In the genomic region with DNA sequence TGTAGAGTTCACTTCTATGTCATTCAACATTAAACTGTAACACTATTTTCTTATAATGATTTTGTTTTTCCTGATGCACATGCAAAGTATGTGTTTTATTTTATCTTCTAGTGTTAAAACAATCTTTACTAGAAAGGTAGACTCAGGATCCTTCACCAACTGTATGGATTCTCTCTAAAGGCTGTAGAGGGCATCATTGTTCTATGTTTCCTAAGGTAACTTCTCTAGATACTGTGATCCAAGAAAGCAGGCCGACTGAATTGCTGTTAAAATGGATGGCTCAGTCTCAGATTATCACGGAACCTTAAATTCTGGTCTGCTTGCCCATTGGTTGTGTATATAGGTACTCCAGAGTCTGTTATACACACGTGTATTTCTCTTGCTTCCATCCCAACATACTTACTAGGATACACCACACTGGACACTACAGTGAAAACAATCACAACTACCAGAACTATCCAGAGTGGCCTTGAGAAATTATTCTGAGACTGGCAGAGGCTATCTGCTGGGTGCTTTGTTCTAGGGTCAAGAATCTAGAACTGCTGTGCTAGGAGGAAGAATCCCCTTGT, we compare ENCODE assay signal across 11 mouse cellular contexts. TPM values are rescaled to one million over a fixed set of nuclear protein-coding genes. Genes with fewer than 3 reads are reported as not detected.
DNase-seq lines count a peak whose midpoint lies in the region; ATAC-seq and TF ChIP-seq lines count a peak whose summit lies in the region.
"Had no signal": no experiment of that assay in that cellular context is flagged by ENCODE, and none has a peak within 500 bp of the region (broad histone marks: within the 10 kb centered on the region; RNA-seq: fewer than 3 reads in every experiment).

No protein-coding gene starts in this region.

- 0 out of 2 replicates have a peak overlapping the region, but pooled peaks have one; percentile 6 for H3K27ac ChIP-seq in gastrocnemius, adult 2 months
- no peak overlapping the region for H3K27ac ChIP-seq in lung, embryonic 14.5 days (ENCODE audit: low read depth)
- no peak overlapping the region for H3K27ac ChIP-seq in forebrain, postnatal 0 days (ENCODE audit: low read depth, low read length)
- H3K27ac ChIP-seq: limb, embryonic 12.5 days had no signal

- H3K36me3 ChIP-seq in lung, embryonic 14.5 days (ENCODE audit: insufficient read depth), result no peaks in the 10 kb centered on the region
- no peaks in the 10 kb centered on the region for H3K36me3 ChIP-seq in forebrain, postnatal 0 days (ENCODE audit: insufficient read depth)
- H3K36me3 ChIP-seq: limb, embryonic 12.5 days had no signal

- H3K9me3 ChIP-seq in lung, embryonic 14.5 days (ENCODE audit: low read depth, low read length), result no peaks in the 10 kb centered on the region
- no peaks in the 10 kb centered on the region for H3K9me3 ChIP-seq in forebrain, postnatal 0 days (ENCODE audit: low read length)
- H3K9me3 ChIP-seq: limb, embryonic 12.5 days had no signal

- WGBS in lung, embryonic 14.5 days, result 43% methylated on average over 3 of the region's 3 CpGs
- WGBS in forebrain, postnatal 0 days, result 44% methylated on average over 3 of the region's 3 CpGs

- no peak overlapping the region for H3K9ac ChIP-seq in lung, embryonic 14.5 days
- H3K9ac ChIP-seq in forebrain, postnatal 0 days, result no peak overlapping the region
- H3K9ac ChIP-seq: limb, embryonic 12.5 days had no signal

- H3K4me2 ChIP-seq in lung, embryonic 14.5 days, result no peak overlapping the region
- H3K4me2 ChIP-seq in forebrain, postnatal 0 days (ENCODE audit: low read depth), result no peak overlapping the region
- H3K4me2 ChIP-seq: limb, embryonic 12.5 days had no signal

- intact Hi-C loops in gastrocnemius, adult 2 months (cut with DNase I), result loop anchor here (2.0 to 5.0 kb wide), 4 partner anchors 70 to 1028 kb away; no protein-coding TSS in a partner anchor

- 0 out of 2 replicates have a peak, but pooled peaks have one; percentile 64 for ATAC-seq in lung, embryonic 14.5 days (ENCODE audit: insufficient read depth)
- peak; percentile 85 for ATAC-seq in forebrain, postnatal 0 days

- no peak for DNase-seq in gastrocnemius, adult 2 months
- DNase-seq in gastrocnemius, postnatal 4 days (ENCODE audit: low spot score in 2 of 2), result no peak
- DNase-seq in lung, embryonic 14.5 days, result peak; percentile 72
- no peak for DNase-seq in lung, postnatal 10 days
- DNase-seq in forebrain, postnatal 0 days, result peak; percentile 56
- peak; percentile 47 for DNase-seq in retina, postnatal 1 day
- DNase-seq in testis, postnatal 10 days (ENCODE audit: low spot score), result no peak
- DNase-seq in adrenal gland, postnatal 36 days, result no peak
- DNase-seq: adrenal gland, postnatal 14 days had no signal

- TF ChIP-seq CTCF in gastrocnemius, adult 2 months (IDR thresholded peaks at IDR 0.05), result peak; percentile 74
- TF ChIP-seq CTCF in lung, embryonic 14.5 days (IDR thresholded peaks at IDR 0.05; ENCODE audit: low read depth), result peak; percentile 48
- peak; percentile 70 for TF ChIP-seq CTCF in forebrain, postnatal 0 days (IDR thresholded peaks at IDR 0.05; ENCODE audit: low read depth)

- H3K27me3 ChIP-seq in lung, embryonic 14.5 days (ENCODE audit: insufficient read depth, low read length), result no peaks in the 10 kb centered on the region
- H3K27me3 ChIP-seq in forebrain, postnatal 0 days (ENCODE audit: insufficient read depth, low read length), result no peaks in the 10 kb centered on the region; the same call in 1 of the 2 replicates
- H3K27me3 ChIP-seq: limb, embryonic 12.5 days had no signal

- H3K4me3 ChIP-seq in gastrocnemius, adult 2 months, result no peak overlapping the region
- no peak overlapping the region for H3K4me3 ChIP-seq in lung, embryonic 14.5 days (ENCODE audit: low read depth, low read length)
- H3K4me3 ChIP-seq in forebrain, postnatal 0 days (ENCODE audit: low read depth, low read length), result no peak overlapping the region
- H3K4me3 ChIP-seq: erythroblast, embryonic 14.5 days; limb, embryonic 12.5 days had no signal

- no peaks in the 10 kb centered on the region; the same call in 1 of the 2 replicates for H3K4me1 ChIP-seq in lung, embryonic 14.5 days (ENCODE audit: insufficient read depth)
- H3K4me1 ChIP-seq in forebrain, postnatal 0 days (ENCODE audit: insufficient read depth), result no peaks in the 10 kb centered on the region

RNA-seq across cellular contexts. Expression of gene AL731706.1, which starts 23.2 kb away (rescaled TPM):
- total RNA-seq in gastrocnemius, adult 2 months (2021), result 10 to 100 TPM; 22.5 to 28.0 TPM
- 10 to 100 TPM; 12.6 to 14.9 TPM for total RNA-seq in gastrocnemius, postnatal 4 days (2021)
- 29.5 and 30.8 TPM in 2 replicates for polyA plus RNA-seq in lung, embryonic 14.5 days (2014; fragmentation: Nextera tagmentation; extraction: Ambion mirVana)
- total RNA-seq in forebrain, postnatal 0 days (2014; rRNA removed), result 4.0 and 12.3 TPM in 2 replicates
- polyA plus RNA-seq in forebrain, postnatal 0 days (2015; fragmentation: Nextera tagmentation; extraction: Ambion mirVana), result 17.6 and 19.3 TPM in 2 replicates
- 10 to 100 TPM; 14.3 to 23.6 TPM for total RNA-seq in adrenal gland, postnatal 36 days (2021)

RNA-seq across cellular contexts. Expression of gene Mkks, which starts 23.2 kb away (rescaled TPM):
- total RNA-seq in gastrocnemius, adult 2 months (2021), result 10 to 100 TPM; 33.5 to 38.2 TPM
- total RNA-seq in gastrocnemius, postnatal 4 days (2021), result 10 to 100 TPM; 20.5 to 22.7 TPM
- polyA plus RNA-seq in lung, embryonic 14.5 days (2014; fragmentation: Nextera tagmentation; extraction: Ambion mirVana), result 11.9 and 12.2 TPM in 2 replicates
- 11.9 and 14.3 TPM in 2 replicates for total RNA-seq in forebrain, postnatal 0 days (2014; rRNA removed)
- polyA plus RNA-seq in forebrain, postnatal 0 days (2015; fragmentation: Nextera tagmentation; extraction: Ambion mirVana), result 6.4 and 10.3 TPM in 2 replicates
- total RNA-seq in adrenal gland, postnatal 36 days (2021), result 10 to 100 TPM; 16.8 to 26.6 TPM

RNA-seq across cellular contexts. Expression of gene Slx4ip, which starts 23.4 kb away (rescaled TPM):
- 1 to 10 TPM; 2.6 to 4.8 TPM for total RNA-seq in gastrocnemius, adult 2 months (2021)
- 1 to 10 TPM; 3.9 to 4.2 TPM for total RNA-seq in gastrocnemius, postnatal 4 days (2021)
- polyA plus RNA-seq in lung, embryonic 14.5 days (2014; fragmentation: Nextera tagmentation; extraction: Ambion mirVana), result 5.5 and 6.3 TPM in 2 replicates
- 8.5 and 13.6 TPM in 2 replicates for total RNA-seq in forebrain, postnatal 0 days (2014; rRNA removed)
- polyA plus RNA-seq in forebrain, postnatal 0 days (2015; fragmentation: Nextera tagmentation; extraction: Ambion mirVana), result 5.1 and 8.1 TPM in 2 replicates
- total RNA-seq in adrenal gland, postnatal 36 days (2021), result 1 to 10 TPM; 6.1 TPM

RNA-seq across cellular contexts. Expression of gene AL731706.2, which starts 28.9 kb away (rescaled TPM):
- total RNA-seq in gastrocnemius, adult 2 months (2021), result 10 to 100 TPM; 15.3 to 37.8 TPM
- 10 to 100 TPM; 10.5 to 24.1 TPM for total RNA-seq in gastrocnemius, postnatal 4 days (2021)
- polyA plus RNA-seq in lung, embryonic 14.5 days (2014; fragmentation: Nextera tagmentation; extraction: Ambion mirVana), result 29.3 and 36.8 TPM in 2 replicates
- not detected in 2 replicates for total RNA-seq in forebrain, postnatal 0 days (2014; rRNA removed)
- 8.4 and 16.0 TPM in 2 replicates for polyA plus RNA-seq in forebrain, postnatal 0 days (2015; fragmentation: Nextera tagmentation; extraction: Ambion mirVana)
- total RNA-seq in adrenal gland, postnatal 36 days (2021), result 1 to 10 TPM; 7.8 to 9.0 TPM
- polyA plus RNA-seq: erythroblast, embryonic 14.5 days had no signal

Comparison
In these comparisons a context has a peak if more than half of its experiments do, and no peak if none do; other contexts are left out.
1. DNase-seq: peak in lung, embryonic 14.5 days (single experiment), forebrain, postnatal 0 days (single experiment) and retina, postnatal 1 day (single experiment); none in gastrocnemius, adult 2 months (single experiment), gastrocnemius, postnatal 4 days (0 of 2), lung, postnatal 10 days (single experiment), testis, postnatal 10 days (single experiment) and adrenal gland, postnatal 36 days (0 of 2).
2. Peak in every context shown above with its lines, with median percentiles within 50 percentile points of each other: CTCF ChIP-seq.